Mouse (Mus musculus): ENCODE data around the gene Kcnj9. TPM values are rescaled to one million over a fixed set of nuclear protein-coding genes. Genes with fewer than 3 reads are reported as not detected.

Kcnj9 gene
- polyA plus RNA-seq, 1 experiment from 2014 or later: 1.3 TPM

DNA sequence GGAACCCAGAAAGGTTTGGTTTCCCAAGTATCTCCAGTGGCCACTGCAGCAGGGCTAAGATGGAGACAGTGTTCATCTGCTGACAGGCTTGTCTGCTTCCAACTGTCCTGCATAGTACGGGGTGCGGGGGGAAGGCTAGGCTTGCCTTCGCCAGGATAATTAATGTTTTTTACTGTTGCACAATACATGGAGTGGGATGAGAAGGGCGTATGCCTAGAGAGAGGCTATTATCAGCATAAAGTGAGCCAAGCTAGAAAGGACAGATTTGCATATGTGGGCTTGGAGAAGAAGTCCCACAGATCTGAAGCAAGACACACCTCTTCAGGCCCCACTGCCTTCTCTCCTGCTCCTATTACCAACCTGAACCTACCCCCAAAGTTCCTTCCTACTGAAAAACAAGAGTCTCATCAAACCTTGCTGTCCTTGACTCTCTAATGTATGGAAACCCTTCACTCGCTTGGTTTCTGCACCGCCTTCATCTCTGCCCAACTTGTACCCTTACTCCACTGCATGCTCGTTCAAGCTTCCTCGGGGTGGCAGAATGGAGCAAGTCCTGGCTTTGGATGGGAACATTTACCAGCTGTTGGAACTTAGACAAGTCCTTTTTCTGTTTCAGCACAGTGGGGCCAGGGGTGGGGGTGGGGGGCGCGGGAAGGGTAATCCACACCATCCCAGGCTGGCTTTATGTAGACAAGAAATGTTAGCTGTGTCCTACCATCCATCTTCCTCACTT, 47.4 kb downstream of the Kcnj9 start:
- Histone ChIP-seq H3K27ac (ENCODE audit: low read depth, low read length) (no peak overlapping the region), H3K9ac (ENCODE audit: low read length) (no peak overlapping the region), H3K4me1 (ENCODE audit: control insufficient read depth, insufficient read depth, low read length) (no peaks in the 10 kb centered on the region), H3K9me3 (replicated peaks; ENCODE audit: control insufficient read depth, low read length) (no peaks in the 10 kb centered on the region), H3K27me3 (replicated peaks; ENCODE audit: control insufficient read depth, insufficient read depth, low read length) (no peaks in the 10 kb centered on the region), H3K4me2 (ENCODE audit: low read length) (no peak overlapping the region), H3K36me3 (ENCODE audit: control insufficient read depth, insufficient read depth, low read length) (peaks cover 6% of the 10 kb centered on the region; the same call in 1 of the 2 replicates), H3K4me3 (ENCODE audit: low read depth, low read length) (no peak overlapping the region)
- 82% methylated on average over 10 of the region's 10 CpGs for WGBS
- ATAC-seq (no peak), DNase-seq (ENCODE audit: low spot score) (no peak)

DNA sequence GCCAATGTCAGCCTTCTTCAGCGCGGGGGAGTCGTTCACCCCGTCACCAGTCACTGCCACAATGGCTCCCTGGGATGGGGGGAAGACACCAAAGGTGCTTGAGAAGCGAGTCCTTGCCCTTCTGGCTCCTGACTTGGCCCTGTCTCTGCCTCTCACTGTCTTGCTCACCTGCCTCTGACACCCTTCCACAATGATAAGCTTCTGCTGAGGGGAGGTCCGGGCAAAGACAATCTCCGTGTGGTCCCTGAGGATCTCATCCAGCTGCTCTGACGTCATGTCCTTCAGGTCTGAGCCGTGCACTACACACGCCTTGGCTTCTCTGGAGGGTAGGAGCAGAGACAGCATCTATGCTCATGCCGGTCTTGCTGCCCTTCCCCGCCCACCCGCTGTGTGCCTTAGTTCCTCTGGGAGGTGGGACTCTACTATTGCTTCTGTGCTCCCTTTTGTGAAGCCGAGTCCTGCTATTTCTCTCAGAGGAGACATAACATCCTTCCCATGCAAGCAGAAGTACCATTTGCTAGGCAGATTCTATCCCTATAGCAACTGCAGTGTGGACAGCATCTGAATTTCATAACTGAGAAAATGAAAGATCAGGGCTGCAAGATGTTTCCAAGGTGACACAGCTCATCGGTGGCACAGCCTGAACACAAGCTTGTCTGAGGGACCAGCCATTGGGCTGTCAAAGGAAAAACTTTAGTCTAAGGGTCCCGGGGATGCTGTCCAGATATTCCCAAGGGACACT, 49.2 kb downstream of the Kcnj9 start:
- no peak overlapping the region for H3K27ac ChIP-seq (ENCODE audit: low read depth, low read length)
- ATAC-seq: no peak
- no peak overlapping the region for H3K9ac ChIP-seq (ENCODE audit: low read length)
- H3K27me3 ChIP-seq (replicated peaks; ENCODE audit: control insufficient read depth, insufficient read depth, low read length): no peaks in the 10 kb centered on the region
- H3K36me3 ChIP-seq (ENCODE audit: control insufficient read depth, insufficient read depth, low read length): peaks cover 3% of the 10 kb centered on the region; the same call in 1 of the 2 replicates
- H3K4me3 ChIP-seq (ENCODE audit: low read depth, low read length): no peak overlapping the region
- H3K9me3 ChIP-seq (replicated peaks; ENCODE audit: control insufficient read depth, low read length): no peaks in the 10 kb centered on the region
- no peaks in the 10 kb centered on the region for H3K4me1 ChIP-seq (ENCODE audit: control insufficient read depth, insufficient read depth, low read length)
- DNase-seq (ENCODE audit: low spot score): no peak
- 84% methylated on average over 16 of the region's 16 CpGs for WGBS
- no peak overlapping the region for H3K4me2 ChIP-seq (ENCODE audit: low read length)

DNA sequence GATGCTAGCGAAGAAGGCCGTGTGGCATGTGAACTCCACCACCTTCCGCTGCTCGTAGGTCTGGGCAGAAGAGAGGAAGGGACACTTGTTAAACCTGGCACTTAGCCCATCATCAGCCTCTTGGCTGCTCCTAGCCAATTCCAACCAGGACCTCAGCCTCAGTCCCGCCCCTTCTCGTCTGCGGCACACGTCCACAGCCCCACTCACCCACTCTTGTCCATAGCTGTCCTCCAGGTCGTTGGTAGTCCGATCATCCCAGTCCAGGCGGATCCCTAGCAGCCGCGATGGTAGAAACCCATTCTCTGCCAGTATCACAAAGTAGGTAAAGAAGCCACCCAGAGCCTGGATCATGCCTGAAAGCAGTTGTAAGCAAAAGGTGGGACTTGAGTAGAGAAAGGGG, 50.8 kb downstream of the Kcnj9 start:
- Histone ChIP-seq H3K9ac (ENCODE audit: low read length) (no peak overlapping the region), H3K4me3 (ENCODE audit: low read depth, low read length) (no peak overlapping the region), H3K36me3 (ENCODE audit: control insufficient read depth, insufficient read depth, low read length) (no peaks in the 10 kb centered on the region; the same call in 1 of the 2 replicates), H3K27me3 (replicated peaks; ENCODE audit: control insufficient read depth, insufficient read depth, low read length) (no peaks in the 10 kb centered on the region), H3K4me2 (ENCODE audit: low read length) (no peak overlapping the region), H3K9me3 (replicated peaks; ENCODE audit: control insufficient read depth, low read length) (no peaks in the 10 kb centered on the region), H3K27ac (ENCODE audit: low read depth, low read length) (no peak overlapping the region), H3K4me1 (ENCODE audit: control insufficient read depth, insufficient read depth, low read length) (no peaks in the 10 kb centered on the region)
- WGBS: 92% methylated on average over 13 of the region's 13 CpGs
- no peak for ATAC-seq
- DNase-seq (ENCODE audit: low spot score): no peak

DNA sequence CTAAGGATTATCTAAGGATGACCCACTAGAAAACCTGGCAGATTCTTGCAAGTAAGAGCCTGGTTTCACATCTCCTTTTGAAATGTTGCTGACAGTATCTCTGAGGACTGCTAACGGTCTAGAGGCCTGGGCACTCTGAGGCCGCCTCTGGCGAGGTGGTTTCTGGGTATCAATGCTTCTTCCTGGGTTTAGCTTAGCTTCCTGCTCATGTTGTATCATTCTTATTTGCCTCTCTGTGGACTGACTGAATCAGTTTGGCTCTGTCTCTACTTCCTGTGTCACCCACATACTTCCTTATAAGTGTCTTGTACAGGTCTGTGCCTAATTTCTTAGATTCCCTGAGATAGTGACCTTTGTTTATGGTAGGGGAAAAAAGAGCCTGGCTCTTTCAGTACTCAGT, 51.9 kb downstream of the Kcnj9 start:
- H3K27ac ChIP-seq (ENCODE audit: low read depth, low read length): no peak overlapping the region
- no peaks in the 10 kb centered on the region for H3K9me3 ChIP-seq (replicated peaks; ENCODE audit: control insufficient read depth, low read length)
- WGBS: 93% methylated on average over 3 of the region's 3 CpGs
- H3K4me1 ChIP-seq (ENCODE audit: control insufficient read depth, insufficient read depth, low read length): no peaks in the 10 kb centered on the region
- no peak overlapping the region for H3K4me2 ChIP-seq (ENCODE audit: low read length)
- H3K4me3 ChIP-seq (ENCODE audit: low read depth, low read length): no peak overlapping the region
- no peak for ATAC-seq
- DNase-seq (ENCODE audit: low spot score): no peak
- no peaks in the 10 kb centered on the region for H3K27me3 ChIP-seq (replicated peaks; ENCODE audit: control insufficient read depth, insufficient read depth, low read length)
- H3K9ac ChIP-seq (ENCODE audit: low read length): no peak overlapping the region
- no peaks in the 10 kb centered on the region; the same call in 1 of the 2 replicates for H3K36me3 ChIP-seq (ENCODE audit: control insufficient read depth, insufficient read depth, low read length)

DNA sequence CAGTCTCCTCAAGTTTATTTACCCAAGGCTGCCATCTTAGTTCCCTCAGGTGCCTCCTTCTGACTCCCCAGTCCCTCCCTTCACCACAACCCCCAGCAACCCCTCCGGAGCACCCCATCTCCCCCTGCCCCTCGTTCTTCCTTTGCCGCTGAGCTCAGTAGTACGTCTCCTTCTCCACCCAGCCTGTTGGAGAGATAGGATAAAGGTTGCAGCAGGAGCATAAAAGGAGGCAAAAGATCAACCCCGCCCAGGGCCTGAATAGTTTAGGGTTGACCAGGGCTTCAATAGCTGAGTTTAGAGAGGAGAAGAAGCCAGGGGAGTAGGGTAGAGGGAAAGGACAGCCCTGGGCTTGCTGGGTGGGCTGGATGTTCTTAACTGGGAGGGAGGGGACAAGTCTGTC, 54.6 kb downstream of the Kcnj9 start:
- H3K27ac ChIP-seq (ENCODE audit: low read depth, low read length): no peak overlapping the region
- H3K36me3 ChIP-seq (ENCODE audit: control insufficient read depth, insufficient read depth, low read length): no peaks in the 10 kb centered on the region; the same call in 1 of the 2 replicates
- 70% methylated on average over 5 of the region's 5 CpGs for WGBS
- DNase-seq (ENCODE audit: low spot score): no peak
- ATAC-seq: no peak
- no peak overlapping the region for H3K9ac ChIP-seq (ENCODE audit: low read length)
- no peak overlapping the region for H3K4me3 ChIP-seq (ENCODE audit: low read depth, low read length)
- H3K4me2 ChIP-seq (ENCODE audit: low read length): no peak overlapping the region
- no peaks in the 10 kb centered on the region for H3K9me3 ChIP-seq (replicated peaks; ENCODE audit: control insufficient read depth, low read length)
- H3K27me3 ChIP-seq (replicated peaks; ENCODE audit: control insufficient read depth, insufficient read depth, low read length): no peaks in the 10 kb centered on the region
- H3K4me1 ChIP-seq (ENCODE audit: control insufficient read depth, insufficient read depth, low read length): peaks cover 8% of the 10 kb centered on the region

DNA sequence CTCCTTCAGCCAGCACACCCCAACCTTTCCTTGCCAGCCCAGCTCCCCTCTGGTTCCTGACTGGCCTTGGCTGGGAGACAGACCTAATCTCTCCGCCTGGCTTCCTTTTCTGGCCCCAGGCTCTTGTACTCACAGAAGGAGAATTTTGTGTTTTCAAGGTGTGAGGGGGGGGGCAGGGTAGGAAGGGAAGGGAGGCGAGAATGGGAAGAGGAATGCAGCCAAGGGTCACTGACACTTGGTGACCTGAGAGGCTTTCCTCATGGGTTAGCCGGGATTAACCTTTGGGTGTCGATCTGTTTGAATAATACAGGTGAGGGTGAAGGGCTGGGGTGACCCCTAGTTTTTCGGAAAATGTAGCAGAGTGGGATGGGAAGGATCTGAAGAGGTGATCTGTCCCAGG, 55.0 kb downstream of the Kcnj9 start:
- H3K9ac ChIP-seq (ENCODE audit: low read length): no peak overlapping the region
- no peak overlapping the region for H3K4me2 ChIP-seq (ENCODE audit: low read length)
- H3K9me3 ChIP-seq (replicated peaks; ENCODE audit: control insufficient read depth, low read length): no peaks in the 10 kb centered on the region
- 72% methylated on average over 5 of the region's 5 CpGs for WGBS
- H3K27ac ChIP-seq (ENCODE audit: low read depth, low read length): no peak overlapping the region
- no peak overlapping the region for H3K4me3 ChIP-seq (ENCODE audit: low read depth, low read length)
- H3K27me3 ChIP-seq (replicated peaks; ENCODE audit: control insufficient read depth, insufficient read depth, low read length): no peaks in the 10 kb centered on the region
- ATAC-seq (no peak), DNase-seq (ENCODE audit: low spot score) (no peak)
- peaks cover 8% of the 10 kb centered on the region for H3K4me1 ChIP-seq (ENCODE audit: control insufficient read depth, insufficient read depth, low read length)
- no peaks in the 10 kb centered on the region; the same call in 1 of the 2 replicates for H3K36me3 ChIP-seq (ENCODE audit: control insufficient read depth, insufficient read depth, low read length)

DNA sequence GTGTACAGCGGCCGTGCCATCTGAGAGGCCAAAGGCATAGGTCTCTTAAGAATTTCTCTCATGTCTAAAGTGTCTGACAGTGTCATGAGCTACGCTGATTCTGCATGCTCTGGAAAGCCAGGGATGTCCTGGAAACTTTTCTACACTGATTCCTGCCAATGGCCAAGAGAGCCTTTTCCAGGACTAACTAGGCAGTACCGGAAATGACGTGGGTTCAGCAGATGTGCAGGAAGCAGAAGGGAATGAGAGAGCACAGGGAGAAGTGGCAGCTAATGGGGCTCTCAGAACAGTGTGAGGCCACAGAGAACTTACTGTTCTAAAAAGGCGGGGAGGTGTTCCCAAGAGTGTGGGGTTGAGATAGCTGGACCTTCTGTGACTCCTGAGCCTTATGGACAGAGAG, 55.7 kb downstream of the Kcnj9 start:
- Histone ChIP-seq H3K4me3 (ENCODE audit: low read depth, low read length) (no peak overlapping the region), H3K9ac (ENCODE audit: low read length) (no peak overlapping the region), H3K27ac (ENCODE audit: low read depth, low read length) (no peak overlapping the region), H3K9me3 (replicated peaks; ENCODE audit: control insufficient read depth, low read length) (no peaks in the 10 kb centered on the region), H3K36me3 (ENCODE audit: control insufficient read depth, insufficient read depth, low read length) (no peaks in the 10 kb centered on the region), H3K4me2 (ENCODE audit: low read length) (no peak overlapping the region), H3K27me3 (replicated peaks; ENCODE audit: control insufficient read depth, insufficient read depth, low read length) (no peaks in the 10 kb centered on the region), H3K4me1 (ENCODE audit: control insufficient read depth, insufficient read depth, low read length) (peaks cover 8% of the 10 kb centered on the region)
- WGBS: 93% methylated on average over 6 of the region's 6 CpGs
- DNase-seq (ENCODE audit: low spot score) (no peak), ATAC-seq (no peak)

DNA sequence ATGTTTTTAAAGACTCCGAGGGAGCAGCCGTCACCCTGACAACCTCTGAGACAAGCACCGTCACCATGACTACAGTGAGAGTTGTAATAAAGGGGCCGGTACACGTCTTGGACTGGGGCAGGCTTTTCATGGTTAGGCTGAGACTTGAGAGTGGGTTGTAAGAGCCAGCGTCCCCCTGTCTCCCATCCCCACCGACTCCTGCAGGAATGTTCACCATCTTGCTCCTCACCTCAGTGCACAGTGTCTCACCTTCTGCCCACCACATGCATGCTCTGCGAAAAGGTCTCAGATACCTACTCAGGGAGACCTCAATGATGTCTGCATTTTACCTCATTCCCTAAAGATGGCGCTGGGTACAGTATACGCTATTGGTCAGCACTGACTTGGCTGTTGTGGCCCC, 57.4 kb downstream of the Kcnj9 start:
- WGBS: 27% methylated on average over 10 of the region's 10 CpGs
- H3K4me3 ChIP-seq (ENCODE audit: low read depth, low read length): no peak overlapping the region
- H3K27ac ChIP-seq (ENCODE audit: low read depth, low read length): 0 out of 2 replicates have a peak overlapping the region, but pooled peaks have one; percentile 28
- ATAC-seq (peak; percentile 90), DNase-seq (ENCODE audit: low spot score) (peak; percentile 79)
- peaks cover 8% of the 10 kb centered on the region for H3K4me1 ChIP-seq (ENCODE audit: control insufficient read depth, insufficient read depth, low read length)
- H3K9me3 ChIP-seq (replicated peaks; ENCODE audit: control insufficient read depth, low read length): no peaks in the 10 kb centered on the region
- H3K36me3 ChIP-seq (ENCODE audit: control insufficient read depth, insufficient read depth, low read length): no peaks in the 10 kb centered on the region
- H3K27me3 ChIP-seq (replicated peaks; ENCODE audit: control insufficient read depth, insufficient read depth, low read length): no peaks in the 10 kb centered on the region
- no peak overlapping the region for H3K4me2 ChIP-seq (ENCODE audit: low read length)
- H3K9ac ChIP-seq (ENCODE audit: low read length): no peak overlapping the region

DNA sequence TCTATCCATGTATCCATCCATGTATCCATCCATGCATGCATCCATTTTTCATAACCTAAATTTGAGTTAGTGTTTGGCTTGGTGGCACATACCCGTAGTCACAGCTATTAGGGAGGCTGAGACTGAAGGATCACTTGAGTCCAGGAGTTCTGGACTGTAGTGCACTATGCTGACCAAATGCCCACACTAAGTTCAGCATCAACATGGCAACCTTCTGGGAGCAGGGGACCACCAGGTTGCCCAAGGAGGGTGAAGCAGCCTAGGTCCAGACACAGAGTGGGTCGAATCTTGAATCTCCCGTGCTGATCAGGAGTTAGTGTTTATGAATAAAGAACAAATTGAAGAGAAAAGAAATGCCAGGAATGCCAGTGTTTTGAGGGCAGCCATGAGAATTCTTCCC, 57.9 kb downstream of the Kcnj9 start:
- no peak for DNase-seq (ENCODE audit: low spot score)
- ATAC-seq: peak; percentile 47
- no peaks in the 10 kb centered on the region for H3K9me3 ChIP-seq (replicated peaks; ENCODE audit: control insufficient read depth, low read length)

More for the DNA sequence above, 57.9 kb downstream of the Kcnj9 start:
- H3K27me3 ChIP-seq (replicated peaks; ENCODE audit: control insufficient read depth, insufficient read depth, low read length): no peaks in the 10 kb centered on the region
- WGBS: 65% methylated on average over 3 of the region's 3 CpGs
- no peak overlapping the region for H3K4me2 ChIP-seq (ENCODE audit: low read length)
- H3K4me1 ChIP-seq (ENCODE audit: control insufficient read depth, insufficient read depth, low read length): peaks cover 8% of the 10 kb centered on the region
- peak overlapping the region; percentile 28; the same call in 1 of the 2 replicates for H3K27ac ChIP-seq (ENCODE audit: low read depth, low read length)
- H3K9ac ChIP-seq (ENCODE audit: low read length): no peak overlapping the region
- no peaks in the 10 kb centered on the region for H3K36me3 ChIP-seq (ENCODE audit: control insufficient read depth, insufficient read depth, low read length)
- no peak overlapping the region for H3K4me3 ChIP-seq (ENCODE audit: low read depth, low read length)

Measured in forebrain, embryonic 14.5 days (tissue).